Mouse (Mus musculus) layer of hippocampus, postnatal 25 days (tissue): ENCODE results near the gene Slfn2. TPM values are rescaled to one million over a fixed set of nuclear protein-coding genes. Genes with fewer than 3 reads are reported as not detected.

Experiments
- DNase-seq, 2 experiments: peaks; one replicate each; pipeline ENCODE4 v3.0.0; 2022; ENCODE audit warnings: mixed read lengths in 2 of 2, low spot score in 1 of 2; ENCODE audit errors: extremely low spot score in 1 of 2
- microRNA-seq, 2 experiments: library from miRNA; unstranded; fragments of <30 nt; microRNA quantifications; one replicate each; pipeline ENCODE4 v1.2.0; 2021
- total RNA-seq, 2 experiments: library from RNA; stranded (reverse); gene quantifications; 2 replicates each; pipeline ENCODE4 v1.2.3; 2021

Gene Slfn2
- total RNA-seq, 2 experiments from 2014 or later, result 0.59 to 0.69 TPM

DNA sequence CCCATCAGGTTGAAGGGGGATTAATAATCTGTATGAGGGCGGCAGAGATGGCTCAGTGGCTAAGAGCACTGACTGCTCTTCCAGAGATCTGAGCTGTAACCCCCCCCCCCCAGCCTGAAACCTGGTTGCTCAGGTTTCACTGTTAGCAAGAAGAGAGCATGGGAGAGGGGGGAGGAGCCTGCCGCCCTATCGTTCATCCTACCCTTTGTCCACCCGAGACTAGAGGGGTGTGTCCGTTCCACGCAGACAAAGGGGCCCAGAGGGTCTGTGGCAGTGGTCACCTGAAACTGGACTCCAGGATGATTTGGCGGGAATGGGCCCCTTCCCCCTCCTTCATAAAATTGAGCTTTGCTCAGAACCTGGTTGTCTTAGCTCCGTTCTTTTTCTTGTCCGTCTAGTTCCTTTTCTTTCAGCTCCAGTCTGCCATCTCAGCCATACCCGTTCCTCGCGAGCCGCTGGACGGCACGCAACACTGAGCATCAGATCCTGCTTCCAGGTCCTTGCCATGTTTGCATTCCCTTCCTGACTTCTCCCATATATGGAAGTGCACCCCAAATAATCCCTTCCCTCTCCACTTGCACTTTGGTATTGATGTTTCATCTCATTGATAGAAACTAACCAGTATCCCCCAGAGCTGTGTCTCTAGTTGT lies 5.5 kb downstream of the Slfn2 start:
- DNase-seq, result no peak

DNA sequence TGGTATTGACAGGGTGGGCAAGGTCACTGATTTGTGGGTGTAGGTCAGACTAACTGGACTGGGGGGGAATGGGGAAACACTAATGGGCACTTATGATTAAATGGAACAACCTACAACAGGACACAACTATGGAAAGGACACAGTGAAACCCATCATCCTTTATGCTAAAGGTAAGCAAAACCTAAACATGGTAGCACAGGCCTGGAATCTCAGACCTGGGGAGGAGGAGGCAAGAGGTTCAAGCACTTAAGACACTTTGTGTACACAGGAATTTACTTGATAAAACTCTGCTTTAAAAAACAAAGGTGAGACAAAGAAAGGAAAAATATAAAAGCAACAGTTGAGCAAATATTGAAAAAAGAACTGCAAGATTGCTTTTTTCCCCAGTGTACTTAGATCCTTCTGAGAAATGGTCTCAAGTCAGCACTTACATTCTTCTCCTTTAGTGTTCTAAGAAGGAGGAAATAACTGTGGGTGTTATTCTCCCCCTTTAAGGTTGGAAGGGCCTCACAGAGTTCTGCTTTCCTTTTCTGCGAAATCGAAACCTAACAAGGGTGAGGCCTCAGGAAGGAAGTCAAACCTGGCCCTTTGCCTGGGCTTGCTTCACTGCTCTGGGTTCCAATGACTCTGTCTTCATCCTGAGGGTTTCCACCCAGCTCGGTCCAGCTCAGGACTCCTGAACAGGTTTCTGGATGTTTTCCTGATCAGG lies 13.0 kb downstream of the Slfn2 start:
- no peak for DNase-seq

DNA sequence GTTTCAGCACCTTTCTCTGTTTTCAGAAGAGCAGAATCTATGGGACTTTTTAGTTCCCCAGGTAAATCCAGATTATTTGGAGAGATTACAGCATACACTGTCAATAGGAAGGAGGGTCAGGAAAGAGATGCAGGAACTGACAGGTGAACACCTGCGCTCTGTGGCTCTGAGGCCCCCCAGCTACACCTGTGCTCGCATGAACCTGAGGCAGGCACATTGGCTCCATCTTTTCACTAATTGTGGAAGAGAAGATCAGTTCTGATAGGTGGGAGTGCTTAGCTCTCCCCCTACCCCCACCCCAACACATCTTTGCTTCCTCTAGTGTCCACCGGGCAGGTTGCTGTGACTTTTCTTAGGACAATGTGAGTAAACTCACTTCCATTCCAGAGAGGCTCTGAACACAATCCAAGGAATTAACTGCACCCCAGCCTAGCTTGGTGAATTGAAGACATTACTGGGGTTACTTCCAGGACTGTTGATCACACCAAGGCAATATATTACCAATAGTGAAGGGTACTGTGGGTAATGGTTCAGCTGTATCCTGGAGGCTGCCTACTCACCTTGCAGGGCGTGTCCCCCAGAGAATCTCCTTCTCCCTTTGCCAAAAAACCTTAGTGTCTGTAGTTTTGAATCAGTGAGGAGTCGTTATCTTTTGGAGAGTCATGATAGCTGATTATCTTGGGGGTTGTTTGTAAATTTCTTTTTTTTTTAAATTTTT lies 13.7 kb downstream of the Slfn2 start:
- DNase-seq, result no peak

DNA sequence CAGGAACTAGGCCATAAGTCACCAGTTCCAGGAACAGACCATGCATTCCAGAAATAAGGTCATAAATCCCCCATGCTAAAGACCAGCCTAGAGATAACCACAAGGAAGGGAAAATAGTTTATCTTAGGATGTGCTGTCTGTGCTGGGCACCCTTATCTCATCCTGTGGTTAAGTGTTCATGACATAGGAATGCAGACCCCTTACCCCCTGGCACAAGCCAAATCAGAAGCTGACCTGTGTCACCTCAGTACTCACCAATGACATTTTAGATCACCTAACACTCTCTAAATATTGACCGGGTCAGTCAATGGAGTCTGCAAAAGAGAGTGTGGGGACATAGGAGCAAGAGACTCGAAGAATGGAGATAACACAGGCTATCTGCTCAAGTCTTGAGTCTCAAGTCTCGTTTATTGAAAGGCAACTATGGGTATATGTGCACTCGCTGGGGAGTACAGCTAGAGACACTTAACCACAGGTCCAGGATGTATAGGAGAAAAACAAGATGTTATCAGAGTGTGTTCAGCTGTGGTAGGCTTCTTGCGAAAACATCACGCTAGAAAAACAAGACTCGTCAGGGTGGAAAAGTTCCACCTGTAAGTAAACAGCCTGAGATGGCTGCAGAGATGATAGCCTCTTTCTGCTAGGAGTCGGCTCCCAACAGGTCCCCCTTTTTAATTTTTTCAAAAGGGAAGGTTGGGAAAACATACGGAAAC lies 14.7 kb downstream of the Slfn2 start:
- no peak for DNase-seq

DNA sequence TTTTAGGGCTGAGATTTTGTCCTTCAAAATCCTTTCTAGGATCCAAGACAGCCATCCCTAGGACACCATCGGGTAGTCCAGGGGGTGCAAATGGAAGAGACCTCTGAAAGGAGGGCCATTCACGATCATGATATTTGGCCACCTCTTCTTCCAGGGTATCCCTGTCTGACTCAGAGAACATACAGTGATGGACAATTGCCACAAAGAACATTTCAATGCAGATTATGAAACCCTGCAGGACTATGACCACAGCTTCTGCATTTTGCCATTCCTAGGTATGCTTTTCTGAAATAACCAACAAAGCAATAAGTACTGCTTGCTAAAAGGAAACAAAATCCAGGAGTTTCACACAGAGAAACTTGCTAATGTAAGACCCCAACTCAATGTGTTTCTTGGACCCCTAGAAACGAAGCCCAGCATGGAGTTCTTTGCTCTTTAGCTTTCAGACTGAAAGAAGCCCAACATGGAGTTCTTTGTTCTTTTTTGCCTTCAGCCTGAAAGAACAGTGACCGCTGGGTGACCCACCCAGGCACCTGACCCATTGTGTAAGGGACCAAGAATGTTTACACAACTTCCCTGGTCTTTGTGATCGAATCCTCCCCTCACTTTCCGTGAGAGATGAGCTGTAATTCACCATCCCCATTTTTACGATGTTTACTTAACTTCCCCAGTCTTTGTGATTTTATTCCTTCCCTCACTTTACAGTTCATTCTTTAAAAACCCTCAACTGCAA lies 18.0 kb downstream of the Slfn2 start:
- no peak for DNase-seq

DNA sequence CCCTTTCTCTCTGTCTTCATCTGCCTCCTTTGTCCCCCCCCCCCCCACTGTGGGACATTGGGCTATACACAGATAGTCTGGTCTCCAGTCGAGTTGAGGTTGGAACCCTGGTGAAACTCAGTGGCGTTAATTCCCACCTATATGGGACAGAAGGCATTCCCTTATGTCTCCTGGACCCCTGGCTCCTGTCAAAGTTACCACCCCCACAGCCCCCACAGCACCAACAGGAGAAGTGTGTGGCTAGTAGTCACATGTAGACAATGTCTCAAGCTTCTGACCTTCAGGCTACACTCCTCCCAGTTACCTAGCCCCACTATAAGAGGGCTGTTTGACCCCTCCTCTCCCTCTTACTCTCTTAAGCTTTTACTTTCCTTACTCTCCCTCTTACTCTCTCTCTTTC lies 19.2 kb downstream of the Slfn2 start:
- no peak for DNase-seq

DNA sequence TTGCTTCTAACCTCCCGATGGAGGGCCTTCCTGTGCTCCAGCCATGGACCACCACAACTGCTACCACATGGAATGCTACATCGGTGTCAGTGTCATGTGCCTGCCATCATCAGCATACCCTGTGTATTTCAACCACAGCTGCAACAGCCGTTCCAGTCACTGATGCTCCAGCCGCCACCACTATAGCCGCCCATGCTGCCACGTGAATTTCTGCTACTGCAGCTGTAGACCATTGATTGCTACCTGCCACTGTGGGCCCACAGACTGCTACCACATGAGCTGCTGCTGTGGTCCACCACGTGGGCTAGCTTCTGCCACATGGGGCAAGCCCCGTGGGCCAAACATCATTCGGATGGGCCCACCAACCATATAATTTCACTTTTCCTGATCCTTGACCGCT lies 19.8 kb downstream of the Slfn2 start:
- DNase-seq, result no peak

DNA sequence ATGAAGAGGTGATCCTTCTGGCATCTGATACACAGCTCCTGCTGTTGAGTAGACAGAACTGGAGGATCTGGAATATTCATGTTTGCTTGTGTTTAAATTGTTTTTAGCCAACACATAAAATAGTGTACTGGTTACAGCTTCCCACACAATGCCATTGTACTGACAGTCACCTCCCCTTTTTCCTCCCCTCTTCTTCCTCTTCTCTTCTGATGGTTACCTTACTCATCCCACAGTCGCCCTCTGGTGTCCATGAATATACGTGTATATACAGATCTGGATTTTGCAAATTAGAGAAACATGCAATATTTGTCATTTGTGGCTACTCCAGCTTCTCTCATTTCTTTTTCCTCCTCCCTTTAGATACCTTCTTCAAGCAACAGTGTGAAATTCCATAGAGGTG lies 50.2 kb downstream of the Slfn2 start:
- DNase-seq, result peak in 1 of 2 experiments; percentile 30

DNA sequence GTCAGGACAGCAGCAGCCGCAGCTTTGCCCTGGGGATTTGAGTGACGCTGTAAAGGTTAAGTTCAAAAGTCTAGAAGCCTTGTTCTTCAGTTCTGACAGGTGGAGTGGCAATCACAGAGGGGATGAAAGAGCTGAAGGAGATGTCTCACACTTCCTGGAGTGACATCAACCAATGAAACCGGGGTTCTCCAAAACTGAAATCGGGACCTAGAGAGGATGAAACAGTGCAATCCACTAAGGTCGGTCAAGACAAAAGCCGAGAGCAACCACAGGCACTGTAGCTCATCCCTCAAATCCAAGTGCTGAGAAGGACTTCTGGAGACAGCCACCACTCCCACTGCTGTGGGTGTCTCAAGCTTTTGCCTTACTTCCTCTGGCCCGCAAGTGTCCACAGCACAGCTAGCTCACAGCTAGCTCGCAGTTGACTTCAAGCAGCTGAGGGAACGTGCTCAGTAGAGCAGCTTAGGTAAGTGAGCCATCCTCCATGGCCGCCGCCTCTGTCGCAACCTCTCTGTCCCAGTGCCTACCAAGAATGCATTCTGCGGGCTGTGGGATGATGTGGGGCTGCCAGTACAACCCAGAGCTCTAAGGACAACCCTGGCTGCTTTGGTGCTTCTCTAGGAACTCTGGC lies 51.8 kb downstream of the Slfn2 start, which contains the start of gene Slfn1:
Slfn1 (plus strand) TSS at position 253 of the 631 bp plus-strand sequence.
- no peak for DNase-seq

DNA sequence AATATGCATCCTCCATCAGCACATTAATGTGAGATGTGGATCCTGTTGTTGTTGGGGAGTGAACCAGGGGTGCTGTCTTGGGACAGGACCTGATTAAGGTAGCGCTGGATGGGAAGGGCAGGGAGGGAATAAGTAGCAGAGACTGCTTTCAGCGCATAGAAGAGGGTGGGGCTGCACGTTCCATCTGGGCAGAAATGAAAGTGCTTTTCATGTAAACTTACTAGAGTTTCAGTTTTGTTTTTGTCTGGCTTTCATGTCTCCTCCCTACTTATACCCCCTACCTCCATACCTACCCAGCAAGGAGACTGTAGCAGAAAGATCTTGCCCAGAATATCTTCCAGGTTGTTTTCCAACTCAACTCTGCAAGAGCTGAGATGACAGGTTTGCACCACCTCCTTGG lies 53.1 kb downstream of the Slfn2 start:
- no peak for DNase-seq

Small RNA genes lying within 50 kb of the gene (microRNA-seq; reads per million reads assigned to microRNA genes)
- 0 reads per million in 2 experiments for gene Gm27598

Other genes with a start within 250 kb of the Slfn2 start
- gene Rffl, start 193.9 kb upstream of the Slfn2 start, total RNA-seq, result 10 to 100 TPM; 13.5 to 14.5 TPM
- 10 to 100 TPM; 15.1 to 17.2 TPM for gene Rad51d, start 174.5 kb upstream of the Slfn2 start, total RNA-seq
- not detected for gene Fndc8, start 173.0 kb upstream of the Slfn2 start, total RNA-seq
- gene Nle1, start 156.7 kb upstream of the Slfn2 start, total RNA-seq, result 10 to 100 TPM; 30.9 to 43.0 TPM
- 1 to 10 TPM; 1.1 to 2.4 TPM for gene Unc45b, start 154.6 kb upstream of the Slfn2 start, total RNA-seq
- 1 to 10 TPM; 3.0 to 3.4 TPM for gene Slfn5, start 113.8 kb upstream of the Slfn2 start, total RNA-seq
- gene Slfn9, start 73.3 kb upstream of the Slfn2 start, total RNA-seq, result under 1 TPM; 0.35 to 0.39 TPM
- gene Slfn8, start 44.3 kb upstream of the Slfn2 start, total RNA-seq, result under 1 TPM; 0.20 to 0.40 TPM
- gene Slfn1, start 51.7 kb downstream of the Slfn2 start, total RNA-seq, result not detected
- not detected for gene Slfn4, start 110.1 kb downstream of the Slfn2 start, total RNA-seq
- gene Slfn3, start 126.2 kb downstream of the Slfn2 start, total RNA-seq, result under 1 TPM; 0.14 to 0.42 TPM
- not detected for gene Slfn14, start 221.6 kb downstream of the Slfn2 start, total RNA-seq
- gene Ap2b1, start 233.9 kb downstream of the Slfn2 start, total RNA-seq, result 100 to 1,000 TPM; 370 TPM
- 10 to 100 TPM; 11.3 to 18.1 TPM for gene Pex12, start 237.5 kb downstream of the Slfn2 start, total RNA-seq